Mouse (Mus musculus) heart, embryonic 16.5 days (tissue): ENCODE measurements around the gene Hoxa9. TPM values are rescaled to one million over a fixed set of nuclear protein-coding genes. Genes with fewer than 3 reads are reported as not detected.

Experiments used
- ATAC-seq: fragments of 200-750 bp; cut with Nextera tagmentation; replicated peaks from 2 replicates; pipeline ENCODE4 v1.8.0; 2017; ENCODE audit warnings: moderate number of reproducible peaks; ENCODE audit not compliant: insufficient read depth, low FRiP score; ENCODE audit errors: extremely low read depth
- H3K27ac ChIP-seq: fragments of 300-500 bp; sonication (generic); 2 replicates; pipeline ENCODE4 v1.5.1; 2014; ENCODE audit warnings: mild to moderate bottlenecking, low read length, control low read depth, moderate library complexity
- H3K27me3 ChIP-seq: fragments of 300-500 bp; sonication (generic); 2 replicates; pipeline ENCODE4 v1.6.1; 2014; ENCODE audit warnings: low read length, mixed read lengths; ENCODE audit not compliant: control insufficient read depth, insufficient read depth
- H3K36me3 ChIP-seq: fragments of 300-500 bp; sonication (generic); 2 replicates; pipeline ENCODE4 v1.6.1; 2014; ENCODE audit not compliant: control insufficient read depth, insufficient read depth
- H3K4me1 ChIP-seq: fragments of 300-500 bp; sonication (generic); 2 replicates; pipeline ENCODE4 v1.6.1; 2014; ENCODE audit warnings: low read length, mixed read lengths; ENCODE audit not compliant: control insufficient read depth, insufficient read depth
- H3K4me2 ChIP-seq: fragments of 300-500 bp; sonication (generic); 2 replicates; pipeline ENCODE4 v1.6.1; 2014; ENCODE audit warnings: low read depth, mild to moderate bottlenecking, control low read depth, low read length
- H3K4me3 ChIP-seq: fragments of 300-500 bp; sonication (generic); 2 replicates; pipeline ENCODE4 v1.5.1; 2014; ENCODE audit warnings: mild to moderate bottlenecking, control low read depth, low read length
- H3K9ac ChIP-seq: fragments of 300-500 bp; sonication (generic); 2 replicates; pipeline ENCODE4 v1.6.1; 2014; ENCODE audit warnings: low read length, control low read depth
- H3K9me3 ChIP-seq: fragments of 300-500 bp; sonication (generic); replicated peaks from 2 replicates; pipeline ENCODE4 v1.6.1; 2016; ENCODE audit warnings: low read length; ENCODE audit not compliant: control insufficient read depth
- WGBS: fragments of 180-500 bp; shearing (Covaris S2); extraction: QIAGEN DNeasy Blood & Tissue Kit; methylation state at CpG from one replicate; pipeline ENCODE4 v1.1.7; 2014; 5-methylcytosine and 5-hydroxymethylcytosine counted together
- polyA plus RNA-seq: library from polyadenylated mRNA; unstranded; fragments of >200 nt; fragmentation: Nextera tagmentation; extraction: Ambion mirVana; gene quantifications from 2 replicates; pipeline ENCODE4 v1.2.1, GENCODE M21; 2015

The Hoxa9 gene
- polyA plus RNA-seq, 1 experiment from 2014 or later, result 0.17 TPM

- H3K9ac ChIP-seq, result no peak overlapping the region
- no peak for ATAC-seq
- no peak overlapping the region for H3K27ac ChIP-seq
- WGBS, result under 1% methylated on average over 26 of the region's 26 CpGs
- no peaks in the 10 kb centered on the region for H3K9me3 ChIP-seq
- H3K4me1 ChIP-seq, result 0 out of 2 replicates have a peak, but pooled peaks cover 3% of the 10 kb centered on the region
- H3K27me3 ChIP-seq, result peaks cover 97% of the 10 kb centered on the region
- H3K4me2 ChIP-seq, result no peak overlapping the region
- no peak overlapping the region for H3K4me3 ChIP-seq
- H3K36me3 ChIP-seq, result no peaks in the 10 kb centered on the region
Measured at GRCm38 (mm10) chr6:52246403-52246803, 15.5 kb upstream of the Hoxa9 start.

DNA sequence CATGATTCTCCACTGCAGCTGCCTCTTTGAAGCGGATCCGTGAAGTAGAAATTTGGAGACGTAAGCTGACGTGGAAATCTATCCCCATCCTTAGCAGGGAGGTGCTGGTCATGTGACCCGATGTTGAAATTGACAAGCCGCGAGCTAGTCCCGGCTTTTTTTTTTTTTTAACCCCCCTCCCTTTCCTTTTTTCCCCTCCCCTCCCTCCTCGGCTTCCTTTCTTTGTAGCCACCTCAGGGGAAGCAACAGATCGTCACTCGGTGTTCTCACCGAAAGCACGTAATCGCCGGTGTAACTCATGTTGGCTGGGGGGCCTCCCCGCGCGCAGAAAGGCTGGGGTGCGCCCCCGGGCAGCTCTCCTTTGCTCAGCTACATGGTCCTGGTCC lies 14.9 kb upstream of the Hoxa9 start, which contains the start of gene Hoxa11:
Gene Hoxa11, minus strand, starts transcription at position 54 of the 386 bp plus-strand sequence.
- ATAC-seq, result no peak
- peaks cover 97% of the 10 kb centered on the region for H3K27me3 ChIP-seq
- H3K4me3 ChIP-seq, result no peak within 1 kb of the TSS
- no peak within 1 kb of the TSS for H3K27ac ChIP-seq
- H3K9me3 ChIP-seq, result no peaks in the 10 kb centered on the region
- H3K9ac ChIP-seq, result no peak within 1 kb of the TSS
- peak within 1 kb of the TSS; percentile 30; the same call in 1 of the 2 replicates for H3K4me2 ChIP-seq
- WGBS, result 2% methylated on average over 20 of the region's 20 CpGs
- H3K36me3 ChIP-seq, result no peaks in the 10 kb centered on the region
- H3K4me1 ChIP-seq, result 0 out of 2 replicates have a peak, but pooled peaks cover 3% of the 10 kb centered on the region

DNA sequence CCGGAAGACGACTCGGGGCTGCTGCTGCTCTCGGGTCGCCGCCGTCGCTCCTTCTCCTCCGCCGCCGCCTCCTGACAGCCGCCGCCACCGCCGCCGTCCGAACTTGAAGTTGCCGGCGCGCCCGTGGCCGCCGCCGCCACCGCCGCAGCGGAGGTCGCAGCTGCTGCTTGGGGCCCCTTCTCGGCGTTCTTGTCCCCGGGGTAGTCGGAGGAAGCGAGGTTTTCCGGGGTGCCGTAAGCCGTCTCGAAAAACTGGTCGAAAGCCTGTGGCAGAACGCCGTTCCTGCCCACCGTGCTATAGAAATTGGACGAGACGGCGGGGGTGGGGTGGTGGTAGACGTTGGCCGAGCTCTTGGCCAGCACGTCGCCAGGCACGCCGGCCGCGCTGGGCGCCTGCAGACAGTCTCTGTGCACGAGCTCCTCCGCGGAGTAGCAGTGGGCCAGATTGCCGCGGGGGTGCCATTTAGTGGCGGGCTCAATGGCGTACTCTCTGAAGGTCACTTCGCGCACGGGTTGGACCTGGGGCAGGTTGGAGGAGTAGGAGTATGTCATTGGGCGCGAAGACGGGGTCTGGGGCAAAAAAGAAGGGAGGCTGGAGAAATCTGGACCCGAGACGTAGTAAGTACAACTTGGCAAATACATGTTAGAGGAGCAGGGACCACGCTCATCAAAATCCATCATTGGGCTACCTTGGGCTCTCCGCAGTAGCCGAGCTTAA lies 14.3 kb upstream of the Hoxa9 start:
- no peaks in the 10 kb centered on the region for H3K9me3 ChIP-seq
- H3K4me2 ChIP-seq, result peak overlapping the region; percentile 30; the same call in 1 of the 2 replicates
- H3K27me3 ChIP-seq, result peaks cover 98% of the 10 kb centered on the region
- no peaks in the 10 kb centered on the region for H3K36me3 ChIP-seq
- no peak overlapping the region for H3K27ac ChIP-seq
- WGBS, result under 1% methylated on average over 67 of the region's 71 CpGs
- H3K4me3 ChIP-seq, result no peak overlapping the region
- 0 out of 2 replicates have a peak, but pooled peaks cover 3% of the 10 kb centered on the region for H3K4me1 ChIP-seq
- H3K9ac ChIP-seq, result no peak overlapping the region
- ATAC-seq, result no peak

DNA sequence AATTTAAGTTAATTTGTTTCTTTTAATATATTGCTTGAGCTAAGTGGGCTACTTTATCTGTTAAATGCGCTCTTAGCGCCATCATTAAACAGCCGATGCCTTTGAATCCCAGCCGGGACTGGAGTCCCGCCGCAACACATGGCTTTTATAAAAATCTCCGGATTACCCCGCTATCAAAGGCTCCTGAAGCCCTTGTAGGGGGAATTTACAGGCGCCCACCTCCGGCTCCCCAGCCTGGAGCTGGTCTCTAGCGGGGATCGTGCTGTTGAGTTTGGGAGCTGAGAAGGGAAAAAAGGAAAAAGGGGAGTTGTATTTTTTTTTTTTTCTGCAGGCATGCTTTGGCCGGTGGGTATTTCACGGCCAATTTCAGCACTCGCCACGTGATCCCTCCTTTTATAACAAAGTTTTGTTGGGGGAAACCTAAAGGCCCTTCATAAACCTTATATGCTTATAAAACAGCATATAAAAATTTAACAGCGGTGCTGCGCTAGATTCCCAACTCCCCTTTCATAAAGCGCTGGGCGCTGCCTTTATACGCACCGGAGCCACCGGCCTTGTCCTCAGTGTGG lies 13.7 kb upstream of the Hoxa9 start:
- H3K9me3 ChIP-seq, result no peaks in the 10 kb centered on the region
- H3K27ac ChIP-seq, result no peak overlapping the region
- H3K4me2 ChIP-seq, result peak overlapping the region; percentile 30; the same call in 1 of the 2 replicates
- H3K4me1 ChIP-seq, result 0 out of 2 replicates have a peak, but pooled peaks cover 3% of the 10 kb centered on the region
- WGBS, result 2% methylated on average over 23 of the region's 23 CpGs
- peaks cover 98% of the 10 kb centered on the region for H3K27me3 ChIP-seq
- ATAC-seq, result no peak
- H3K4me3 ChIP-seq, result no peak overlapping the region
- H3K36me3 ChIP-seq, result no peaks in the 10 kb centered on the region
- H3K9ac ChIP-seq, result no peak overlapping the region

- H3K9me3 ChIP-seq, result no peaks in the 10 kb centered on the region
- H3K36me3 ChIP-seq, result no peaks in the 10 kb centered on the region
- no peak overlapping the region for H3K9ac ChIP-seq
- ATAC-seq, result no peak
- no peak overlapping the region for H3K4me3 ChIP-seq
- peaks cover 95% of the 10 kb centered on the region for H3K27me3 ChIP-seq
- no peak overlapping the region for H3K27ac ChIP-seq
- 0 out of 2 replicates have a peak, but pooled peaks cover 3% of the 10 kb centered on the region for H3K4me1 ChIP-seq
- WGBS, result 2% methylated on average over 12 of the region's 12 CpGs
- no peak overlapping the region for H3K4me2 ChIP-seq
Measured at GRCm38 (mm10) chr6:52243681-52244121, 12.8 kb upstream of the Hoxa9 start.

GRCm38 (mm10) chr6:52242801-52243332 lies 12.0 kb upstream of the Hoxa9 start:
- Histone ChIP-seq H3K4me2 (no peak overlapping the region), H3K36me3 (no peaks in the 10 kb centered on the region), H3K4me1 (0 out of 2 replicates have a peak, but pooled peaks cover 3% of the 10 kb centered on the region), H3K27me3 (peaks cover 94% of the 10 kb centered on the region), H3K9ac (no peak overlapping the region), H3K4me3 (no peak overlapping the region), H3K27ac (no peak overlapping the region), H3K9me3 (no peaks in the 10 kb centered on the region)
- ATAC-seq, result no peak
- WGBS, result 4% methylated on average over 4 of the region's 4 CpGs

GRCm38 (mm10) chr6:52241001-52241621 lies 10.2 kb upstream of the Hoxa9 start:
- H3K36me3 ChIP-seq, result no peaks in the 10 kb centered on the region
- H3K9me3 ChIP-seq, result no peaks in the 10 kb centered on the region
- WGBS, result 7% methylated on average over 9 of the region's 9 CpGs
- peaks cover 96% of the 10 kb centered on the region for H3K27me3 ChIP-seq
- H3K4me2 ChIP-seq, result no peak overlapping the region
- no peak for ATAC-seq
- no peak overlapping the region for H3K27ac ChIP-seq
- H3K4me1 ChIP-seq, result 0 out of 2 replicates have a peak, but pooled peaks cover 3% of the 10 kb centered on the region
- no peak overlapping the region for H3K4me3 ChIP-seq
- no peak overlapping the region for H3K9ac ChIP-seq

GRCm38 (mm10) chr6:52240389-52241000 lies 9.6 kb upstream of the Hoxa9 start, which contains the start of gene Hoxa10:
Gene Hoxa10 (minus strand): TSS chr6:52240854.
- Histone ChIP-seq H3K36me3 (no peaks in the 10 kb centered on the region), H3K4me3 (peak within 1 kb of the TSS; percentile 13), H3K4me2 (peak within 1 kb of the TSS; percentile 34), H3K27me3 (peaks cover 96% of the 10 kb centered on the region), H3K9ac (no peak within 1 kb of the TSS), H3K9me3 (no peaks in the 10 kb centered on the region), H3K27ac (no peak within 1 kb of the TSS), H3K4me1 (0 out of 2 replicates have a peak, but pooled peaks cover 3% of the 10 kb centered on the region)
- no peak; the same call in 1 of the 2 replicates for ATAC-seq
- WGBS, result 2% methylated on average over 35 of the region's 35 CpGs
